Mouse (Mus musculus) T-cell, adult 2 months (primary cell): ENCODE data around the gene Myl9.

Source experiments
- DNase-seq: peaks from one replicate; pipeline ENCODE4 v3.0.0; 2022; ENCODE audit warnings: low spot score

The Myl9 gene

GRCm38 (mm10) chr2:156774738-156775454 is at the start of gene Myl9:
TSS of gene Myl9 (plus strand) at chr2:156775420.
- no peak for DNase-seq

- DNase-seq: no peak
Observed at GRCm38 (mm10) chr2:156726344-156726743, 48.9 kb upstream of the Myl9 start.

GRCm38 (mm10) chr2:156726878-156727277 is 48.3 kb upstream of the Myl9 start:
- DNase-seq: no peak

GRCm38 (mm10) chr2:156729537-156730469 is 45.4 kb upstream of the Myl9 start:
- no peak for DNase-seq

- peak; percentile 75 for DNase-seq
Observed at GRCm38 (mm10) chr2:156730501-156730921, 44.7 kb upstream of the Myl9 start.

GRCm38 (mm10) chr2:156731592-156731991 is 43.6 kb upstream of the Myl9 start:
- DNase-seq: no peak

- no peak for DNase-seq
Observed at GRCm38 (mm10) chr2:156732109-156732508, 43.1 kb upstream of the Myl9 start.

- DNase-seq: no peak
Observed at GRCm38 (mm10) chr2:156735761-156736335, 39.4 kb upstream of the Myl9 start.

- DNase-seq: no peak
Observed at GRCm38 (mm10) chr2:156736846-156737245, 38.4 kb upstream of the Myl9 start.

GRCm38 (mm10) chr2:156737976-156738375 is 37.2 kb upstream of the Myl9 start:
- no peak for DNase-seq

- no peak for DNase-seq
Observed at GRCm38 (mm10) chr2:156741265-156741664, 34.0 kb upstream of the Myl9 start.

GRCm38 (mm10) chr2:156741998-156742397 is 33.2 kb upstream of the Myl9 start:
- DNase-seq: no peak

- DNase-seq: no peak
Observed at GRCm38 (mm10) chr2:156743248-156743647, 32.0 kb upstream of the Myl9 start.

GRCm38 (mm10) chr2:156744414-156744813 is 30.8 kb upstream of the Myl9 start:
- no peak for DNase-seq

GRCm38 (mm10) chr2:156747315-156747714 is 27.9 kb upstream of the Myl9 start:
- no peak for DNase-seq

- no peak for DNase-seq
Observed at GRCm38 (mm10) chr2:156749687-156750086, 25.5 kb upstream of the Myl9 start.

GRCm38 (mm10) chr2:156756937-156757336 is 18.3 kb upstream of the Myl9 start:
- no peak for DNase-seq

GRCm38 (mm10) chr2:156760843-156761505 is 14.2 kb upstream of the Myl9 start:
- DNase-seq: no peak

- DNase-seq: no peak
Observed at GRCm38 (mm10) chr2:156761521-156762278, 13.5 kb upstream of the Myl9 start.

GRCm38 (mm10) chr2:156762499-156762898 is 12.7 kb upstream of the Myl9 start:
- no peak for DNase-seq

GRCm38 (mm10) chr2:156763101-156763500 is 12.1 kb upstream of the Myl9 start:
- no peak for DNase-seq
